Mouse (Mus musculus): ENCODE measurements around the gene Plekha1. TPM values are rescaled to one million over a fixed set of nuclear protein-coding genes. Genes with fewer than 3 reads are reported as not detected.
A peak's percentile ranks its signal among the peaks of the same experiment; 100 is the strongest.

Gene Plekha1
- total RNA-seq, 2 experiments from 2014 or later = 92.6 to 98.0 TPM

GRCm38 (mm10) chr7:130903505-130904074, 38.0 kb downstream of the Plekha1 start:
- peak; percentile 41 to 63 for DNase-seq (ENCODE audit: low spot score in 2 of 2)
- intact Hi-C loops (cut with DNase I) = no loop called here

- no peak for DNase-seq (ENCODE audit: low spot score in 2 of 2)
- intact Hi-C loops (cut with DNase I) = no loop called here
Measured at GRCm38 (mm10) chr7:130904571-130905365, 39.2 kb downstream of the Plekha1 start.

GRCm38 (mm10) chr7:130910841-130911240, 45.3 kb downstream of the Plekha1 start:
- intact Hi-C loops (cut with DNase I) = loop anchor here (5.0 to 10.0 kb wide), 2 partner anchors 139 to 366 kb away; partner anchors contain the start of gene Btbd16
- DNase-seq (ENCODE audit: low spot score in 2 of 2) = no peak

- intact Hi-C loops (cut with DNase I) = loop anchor here (5.0 to 10.0 kb wide), 2 partner anchors 143 to 370 kb away; partner anchors contain the start of gene Btbd16
- peak; percentile 63 to 67 for DNase-seq (ENCODE audit: low spot score in 2 of 2)
Measured at GRCm38 (mm10) chr7:130914693-130915363, 49.3 kb downstream of the Plekha1 start.

GRCm38 (mm10) chr7:130918260-130918659, 52.7 kb downstream of the Plekha1 start:
- intact Hi-C loops (cut with DNase I) = loop anchor here (10.0 kb wide), 1 partner anchor 373 kb away; no protein-coding TSS in a partner anchor
- peak in 1 of 2 experiments; percentile 55 for DNase-seq (ENCODE audit: low spot score in 2 of 2)

GRCm38 (mm10) chr7:130922981-130923731, 57.6 kb downstream of the Plekha1 start:
- intact Hi-C loops (cut with DNase I) = no loop called here
- DNase-seq (ENCODE audit: low spot score in 2 of 2) = peak in 1 of 2 experiments; percentile 23

- DNase-seq (ENCODE audit: low spot score in 2 of 2) = no peak
- intact Hi-C loops (cut with DNase I) = no loop called here
Measured at GRCm38 (mm10) chr7:130930401-130930800, 64.8 kb downstream of the Plekha1 start.

- intact Hi-C loops (cut with DNase I) = no loop called here
- DNase-seq (ENCODE audit: low spot score in 2 of 2) = no peak
Measured at GRCm38 (mm10) chr7:130932921-130933320, 67.4 kb downstream of the Plekha1 start.

GRCm38 (mm10) chr7:130934654-130935053, 69.1 kb downstream of the Plekha1 start:
- no peak for DNase-seq (ENCODE audit: low spot score in 2 of 2)
- intact Hi-C loops (cut with DNase I) = no loop called here

- intact Hi-C loops (cut with DNase I) = no loop called here
- DNase-seq (ENCODE audit: low spot score in 2 of 2) = no peak
Measured at GRCm38 (mm10) chr7:130935421-130935792, 69.9 kb downstream of the Plekha1 start.

- peak; percentile 74 to 77 for DNase-seq (ENCODE audit: low spot score in 2 of 2)
- intact Hi-C loops (cut with DNase I) = no loop called here
Measured at GRCm38 (mm10) chr7:130935793-130936471, 70.4 kb downstream of the Plekha1 start, which contains the start of gene Htra1. Htra1 (plus strand) TSS chr7:130936111.

GRCm38 (mm10) chr7:130936472-130936951, 71.0 kb downstream of the Plekha1 start:
- intact Hi-C loops (cut with DNase I) = no loop called here
- no peak for DNase-seq (ENCODE audit: low spot score in 2 of 2)

- no peak for DNase-seq (ENCODE audit: low spot score in 2 of 2)
- intact Hi-C loops (cut with DNase I) = no loop called here
Measured at GRCm38 (mm10) chr7:130937266-130937841, 71.8 kb downstream of the Plekha1 start.

GRCm38 (mm10) chr7:130938005-130938404, 72.4 kb downstream of the Plekha1 start:
- intact Hi-C loops (cut with DNase I) = no loop called here
- no peak for DNase-seq (ENCODE audit: low spot score in 2 of 2)

- intact Hi-C loops (cut with DNase I) = no loop called here
Measured at GRCm38 (mm10) chr7:130938896-130939295, 73.3 kb downstream of the Plekha1 start.

GRCm38 (mm10) chr7:130940733-130941132, 75.2 kb downstream of the Plekha1 start:
- intact Hi-C loops (cut with DNase I) = no loop called here

More at GRCm38 (mm10) chr7:130938896-130939295, 73.3 kb downstream of the Plekha1 start:
- DNase-seq (ENCODE audit: low spot score in 2 of 2) = no peak

GRCm38 (mm10) chr7:130943280-130943895, 77.8 kb downstream of the Plekha1 start:
- intact Hi-C loops (cut with DNase I) = no loop called here
- no peak for DNase-seq (ENCODE audit: low spot score in 2 of 2)

More at GRCm38 (mm10) chr7:130940733-130941132, 75.2 kb downstream of the Plekha1 start:
- DNase-seq (ENCODE audit: low spot score in 2 of 2) = no peak
